Mouse (Mus musculus): ENCODE data around the gene Dedd2.

The Dedd2 gene

GRCm38 (mm10) chr7:25218705-25219415 is 1.6 kb downstream of the Dedd2 start:
- DNase-seq (ENCODE audit: low spot score): no peak

DNA sequence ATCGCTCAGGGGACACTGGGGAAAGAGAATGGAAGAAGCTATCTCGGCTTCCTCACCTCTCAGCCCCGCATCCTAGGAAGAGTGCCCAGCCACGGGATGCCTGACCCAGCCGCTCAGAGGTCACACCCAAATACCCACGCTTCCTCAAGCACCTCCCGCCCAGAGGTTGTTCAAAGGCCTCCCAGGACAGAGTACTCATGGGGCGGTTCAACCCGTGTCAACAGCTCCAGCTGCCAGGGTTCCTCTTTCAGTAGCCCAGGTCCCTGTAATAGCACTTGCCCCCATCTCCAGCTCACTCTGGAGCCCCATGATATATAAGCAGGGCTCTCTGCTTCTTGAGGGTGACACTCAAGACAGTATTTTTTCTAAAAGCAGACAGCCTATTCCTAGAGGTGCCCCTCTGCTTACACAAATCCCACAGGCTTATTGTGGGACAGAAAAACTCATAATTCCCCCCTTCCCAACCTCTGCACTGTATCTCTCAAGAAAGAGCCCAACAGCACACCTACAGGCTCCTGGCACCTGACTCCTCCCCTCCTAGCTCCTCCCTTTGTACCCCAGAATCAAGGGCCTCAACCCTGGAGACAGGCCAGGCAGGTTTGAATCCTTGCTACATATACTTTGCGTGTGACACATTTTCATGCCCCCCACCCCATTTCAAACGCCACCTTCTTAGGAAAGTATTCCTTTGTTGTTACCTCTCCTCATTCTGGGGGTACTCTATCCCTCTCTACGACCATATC is 2.6 kb downstream of the Dedd2 start:
- no peak for DNase-seq (ENCODE audit: low spot score)

- no peak for DNase-seq (ENCODE audit: low spot score)
These were observed 6.2 kb downstream of the Dedd2 start for GRCm38 (mm10) chr7:25214172-25214571.

DNA sequence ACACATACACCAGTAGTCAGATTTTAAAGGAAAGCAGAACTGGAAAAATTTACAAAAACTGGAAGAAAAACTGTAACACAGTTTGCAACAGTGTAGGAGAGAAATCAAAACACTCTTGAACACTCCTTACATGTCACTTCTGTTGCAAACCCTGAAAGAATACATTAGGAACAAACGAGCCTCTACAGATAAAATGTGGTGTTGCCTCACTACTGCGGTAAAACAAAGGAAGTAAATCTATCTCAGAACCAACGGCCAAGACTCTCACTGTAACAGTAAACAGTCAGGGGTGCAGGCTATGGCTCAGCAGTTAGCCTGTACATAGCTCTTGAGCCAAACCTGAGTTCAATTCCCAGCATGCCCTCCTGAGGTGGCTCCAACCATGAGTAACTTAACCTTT is 7.3 kb downstream of the Dedd2 start:
- no peak for DNase-seq (ENCODE audit: low spot score)

GRCm38 (mm10) chr7:25210482-25210881 is 9.9 kb downstream of the Dedd2 start:
- no peak for DNase-seq (ENCODE audit: low spot score)

GRCm38 (mm10) chr7:25209161-25209622 is 11.2 kb downstream of the Dedd2 start:
- DNase-seq (ENCODE audit: low spot score): no peak

GRCm38 (mm10) chr7:25206094-25206830 is 14.2 kb downstream of the Dedd2 start:
- no peak for DNase-seq (ENCODE audit: low spot score)

DNA sequence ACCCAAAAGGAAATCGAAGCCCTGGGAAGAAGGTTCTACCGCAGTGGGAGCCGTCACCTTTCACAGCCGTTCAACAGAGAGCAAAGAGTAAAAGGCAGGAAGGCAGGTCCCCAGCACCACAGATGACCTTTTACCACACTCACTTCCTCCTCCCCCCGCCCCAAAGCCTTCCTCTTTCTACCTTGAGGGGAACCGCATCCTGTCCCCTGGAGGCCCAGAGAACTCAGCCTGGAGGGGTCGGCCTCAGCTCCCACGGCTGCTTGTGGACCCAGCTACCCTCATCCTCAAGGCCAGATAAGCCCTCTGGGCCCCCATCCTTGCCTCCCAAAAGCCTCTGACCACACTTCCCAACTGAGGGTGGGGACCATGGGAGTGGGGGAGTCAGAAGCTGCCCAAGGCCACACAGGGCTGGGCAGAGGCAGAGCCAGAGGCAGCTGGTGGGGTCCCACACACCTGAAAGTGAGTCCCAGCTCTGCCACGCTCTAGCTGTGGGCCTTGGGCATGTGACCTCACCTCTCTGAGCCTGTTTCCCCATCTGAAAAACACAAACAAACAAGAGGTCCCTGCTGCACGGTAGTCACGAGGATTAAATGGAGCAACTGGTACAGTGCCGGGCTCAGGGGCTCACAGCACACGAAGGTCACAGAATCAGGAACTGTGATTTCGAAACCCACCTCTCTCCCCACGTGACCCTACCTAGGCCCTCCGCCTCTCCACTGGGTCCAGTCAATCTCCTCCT is 14.9 kb downstream of the Dedd2 start:
- no peak for DNase-seq (ENCODE audit: low spot score)

DNA sequence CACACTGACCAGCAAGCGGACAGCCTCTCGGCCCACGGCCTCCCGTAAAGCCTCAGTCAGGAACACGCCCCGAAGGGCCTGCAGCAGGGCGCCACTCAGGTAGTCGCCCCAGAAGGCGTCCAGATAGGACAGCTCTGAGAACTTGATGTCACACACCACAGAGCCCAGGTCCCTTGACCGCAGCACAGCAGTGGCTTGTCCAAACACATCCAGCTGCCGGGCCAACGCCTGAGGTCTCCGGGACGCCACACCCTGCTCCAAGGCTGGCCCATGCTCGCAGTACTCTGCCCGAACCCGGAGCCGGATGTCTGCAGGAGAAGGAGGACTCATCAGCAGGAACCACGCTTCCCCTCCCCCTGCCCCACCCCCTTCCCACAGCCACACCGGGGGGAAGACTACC is 16.8 kb downstream of the Dedd2 start:
- DNase-seq (ENCODE audit: low spot score): no peak

GRCm38 (mm10) chr7:25197384-25198018 is 22.9 kb downstream of the Dedd2 start:
- DNase-seq (ENCODE audit: low spot score): no peak

GRCm38 (mm10) chr7:25196107-25196506 is 24.3 kb downstream of the Dedd2 start:
- no peak for DNase-seq (ENCODE audit: low spot score)

GRCm38 (mm10) chr7:25195148-25195547 is 25.3 kb downstream of the Dedd2 start:
- no peak for DNase-seq (ENCODE audit: low spot score)

DNA sequence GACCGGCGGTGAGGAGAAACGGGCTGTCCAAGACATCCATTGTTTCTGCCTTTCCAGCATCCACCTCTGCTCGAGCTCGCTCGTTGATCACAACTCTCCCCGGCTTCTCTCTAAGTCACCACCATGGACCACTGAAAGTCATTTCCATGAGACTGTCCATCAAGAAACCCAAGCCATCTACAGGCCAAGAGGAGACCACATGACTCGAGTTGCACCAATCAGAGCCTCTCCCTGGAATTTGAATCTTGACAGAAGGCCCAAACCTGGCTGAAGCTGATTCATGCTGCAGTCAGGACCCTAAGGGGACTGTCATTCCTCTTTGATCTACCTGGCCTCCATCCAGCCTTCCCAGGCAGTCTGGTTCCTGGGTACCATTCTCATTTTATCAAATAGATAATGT is 28.3 kb downstream of the Dedd2 start:
- DNase-seq (ENCODE audit: low spot score): no peak

DNA sequence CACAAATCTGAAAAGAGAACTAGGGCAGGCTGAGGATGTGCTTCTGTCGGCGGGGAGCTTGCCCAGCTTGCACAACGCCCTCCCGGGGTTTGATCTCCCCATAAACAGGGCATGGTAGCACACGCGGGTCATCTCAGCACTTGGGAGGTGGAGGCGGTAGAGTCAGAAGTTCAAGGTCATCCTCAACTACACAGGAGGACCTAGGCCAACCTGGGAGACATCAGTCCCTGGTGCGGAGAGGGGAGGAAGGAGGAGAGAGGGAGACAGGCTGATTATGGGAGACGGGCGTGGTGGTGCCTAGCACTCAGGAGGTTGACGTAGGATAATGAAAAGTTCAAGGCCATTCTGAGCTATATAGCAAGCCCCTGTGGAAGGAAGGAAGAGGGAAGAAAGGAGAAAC is 29.6 kb downstream of the Dedd2 start:
- no peak for DNase-seq (ENCODE audit: low spot score)

GRCm38 (mm10) chr7:25187662-25188650 is 32.5 kb downstream of the Dedd2 start:
- peak; percentile 84 for DNase-seq (ENCODE audit: low spot score)

DNA sequence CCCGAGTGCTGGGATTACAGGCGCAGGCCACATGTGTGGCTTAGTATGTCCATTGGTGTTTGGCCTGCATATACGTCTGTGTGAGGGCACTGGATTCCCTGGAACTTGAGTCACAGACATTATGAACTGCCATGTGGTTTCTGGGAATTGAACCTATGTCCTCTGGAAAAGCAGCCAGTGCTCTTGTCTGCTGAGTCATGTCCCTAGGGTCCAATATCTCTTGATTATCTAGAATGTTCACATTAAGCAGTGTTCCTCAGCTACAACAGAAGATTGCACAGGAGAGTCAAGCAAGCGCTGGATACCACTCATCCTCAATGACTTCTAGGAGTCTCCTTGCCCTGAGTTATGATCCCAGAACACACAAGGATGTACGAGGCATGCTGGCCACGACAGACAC is 36.3 kb downstream of the Dedd2 start:
- DNase-seq (ENCODE audit: low spot score): no peak

- DNase-seq (ENCODE audit: low spot score): no peak
These were observed 38.6 kb downstream of the Dedd2 start for GRCm38 (mm10) chr7:25181814-25182213.

GRCm38 (mm10) chr7:25181331-25181790 is 39.1 kb downstream of the Dedd2 start:
- DNase-seq (ENCODE audit: low spot score): peak; percentile 17

DNA sequence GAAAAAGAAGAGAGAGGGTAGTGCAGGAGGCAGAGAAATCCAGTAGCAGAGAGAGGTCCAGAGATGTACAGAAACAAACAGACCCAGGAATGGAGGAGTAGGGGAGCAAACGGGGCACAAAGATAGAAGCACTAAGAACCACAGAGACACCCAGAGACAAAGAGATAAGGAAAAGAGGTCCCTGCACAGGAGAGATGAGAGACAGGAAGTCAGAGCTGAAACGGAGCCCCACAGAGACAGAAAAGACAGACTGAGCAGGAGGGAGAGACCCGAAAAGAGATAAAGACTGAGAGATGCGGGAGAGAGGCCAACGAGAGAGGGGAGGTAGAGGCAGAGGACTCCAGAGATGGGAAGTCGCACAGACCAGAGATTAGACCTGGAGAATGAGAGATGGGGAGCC is 39.9 kb downstream of the Dedd2 start:
- no peak for DNase-seq (ENCODE audit: low spot score)

GRCm38 (mm10) chr7:25179606-25180161 is 40.7 kb downstream of the Dedd2 start, which contains the start of gene Pou2f2:
Gene Pou2f2, minus strand, starts transcription at chr7:25179726.
- DNase-seq (ENCODE audit: low spot score): peak; percentile 73

Measured in layer of hippocampus, adult 11-12 months (tissue).